Mouse (Mus musculus): Measurements from ENCODE around the gene Serpinb6b. TPM values are rescaled to one million over a fixed set of nuclear protein-coding genes. Genes with fewer than 3 reads are reported as not detected.

Gene Serpinb6b
- polyA plus RNA-seq, 1 experiment from 2014 or later: 1.8 TPM

DNA sequence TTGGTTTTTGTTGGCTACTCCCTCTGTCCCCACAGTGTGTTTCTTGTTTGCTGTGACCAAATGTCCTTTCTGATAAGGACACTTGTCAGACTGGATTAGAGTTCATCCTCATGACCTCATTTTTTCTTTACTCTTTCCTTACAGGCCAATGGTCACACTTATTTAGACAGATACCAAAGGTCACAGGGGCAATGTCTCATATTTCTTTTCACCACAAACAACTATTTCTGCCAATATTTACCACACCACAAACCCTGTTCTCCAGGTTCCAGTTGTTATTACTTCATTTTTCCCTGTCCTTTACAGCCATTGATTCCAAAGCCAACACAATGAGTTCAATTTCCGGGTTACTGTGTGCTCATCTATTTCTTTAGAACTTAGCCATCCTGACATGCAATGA is 4.6 kb downstream of the Serpinb6b start:
- no peak overlapping the region for H3K4me2 ChIP-seq (ENCODE audit: low read length)
- no peaks in the 10 kb centered on the region for H3K4me1 ChIP-seq (ENCODE audit: control insufficient read depth, insufficient read depth, low read length)
- H3K27ac ChIP-seq (ENCODE audit: low read depth, low read length): no peak overlapping the region
- H3K4me3 ChIP-seq (ENCODE audit: low read depth, low read length): no peak overlapping the region
- no peak overlapping the region for H3K9ac ChIP-seq (ENCODE audit: low read length)
- WGBS: 89% methylated on average over 1 of the region's 1 CpGs
- ATAC-seq: no peak
- H3K36me3 ChIP-seq (ENCODE audit: control insufficient read depth, insufficient read depth, low read length): no peaks in the 10 kb centered on the region
- no peak for DNase-seq (ENCODE audit: low spot score)
- H3K9me3 ChIP-seq (replicated peaks; ENCODE audit: control insufficient read depth, low read length): no peaks in the 10 kb centered on the region
- no peaks in the 10 kb centered on the region for H3K27me3 ChIP-seq (replicated peaks; ENCODE audit: control insufficient read depth, insufficient read depth, low read length)

DNA sequence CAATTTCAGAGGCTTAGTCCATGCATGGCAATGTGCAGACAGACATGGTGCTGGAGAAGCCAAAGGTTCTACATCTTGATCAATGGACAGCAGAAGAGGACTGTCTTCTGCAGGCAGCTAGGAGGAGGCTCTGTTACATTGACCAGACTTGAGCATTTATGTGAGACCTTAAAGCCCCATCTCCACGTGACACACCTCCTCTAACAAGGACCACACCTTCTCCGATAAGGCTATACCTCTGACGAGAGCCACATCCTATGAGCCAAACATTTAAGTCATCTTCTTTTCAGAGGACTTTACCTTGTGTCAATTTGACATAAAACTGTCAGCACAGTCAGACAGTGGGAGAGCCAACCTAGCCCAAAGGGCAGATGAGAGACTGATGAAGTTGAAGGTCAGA is 5.8 kb downstream of the Serpinb6b start:
- 82% methylated on average over 3 of the region's 3 CpGs for WGBS
- DNase-seq (ENCODE audit: low spot score): no peak
- no peak overlapping the region for H3K9ac ChIP-seq (ENCODE audit: low read length)
- no peaks in the 10 kb centered on the region for H3K9me3 ChIP-seq (replicated peaks; ENCODE audit: control insufficient read depth, low read length)
- H3K4me1 ChIP-seq (ENCODE audit: control insufficient read depth, insufficient read depth, low read length): no peaks in the 10 kb centered on the region
- H3K4me3 ChIP-seq (ENCODE audit: low read depth, low read length): no peak overlapping the region
- H3K27ac ChIP-seq (ENCODE audit: low read depth, low read length): no peak overlapping the region
- H3K36me3 ChIP-seq (ENCODE audit: control insufficient read depth, insufficient read depth, low read length): no peaks in the 10 kb centered on the region
- H3K4me2 ChIP-seq (ENCODE audit: low read length): no peak overlapping the region
- no peaks in the 10 kb centered on the region for H3K27me3 ChIP-seq (replicated peaks; ENCODE audit: control insufficient read depth, insufficient read depth, low read length)
- no peak for ATAC-seq

DNA sequence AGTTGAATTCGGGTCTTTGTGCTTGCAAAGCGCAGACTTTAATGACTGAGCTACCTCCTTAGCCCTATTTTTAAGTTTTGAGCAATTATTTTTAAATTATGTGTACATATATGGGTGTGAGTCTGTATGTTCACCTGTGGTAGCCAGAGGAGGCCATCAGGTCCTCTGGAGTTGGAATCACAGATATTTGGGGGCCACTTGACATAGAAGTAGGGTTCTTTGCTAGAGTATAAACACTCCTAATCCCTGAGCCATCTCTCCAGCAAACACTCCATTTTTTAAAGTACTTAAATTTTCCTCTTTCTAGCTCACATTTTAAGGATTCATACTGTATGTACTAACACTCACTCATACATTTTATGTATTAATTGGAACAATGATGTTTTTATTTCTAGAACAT is 9.3 kb downstream of the Serpinb6b start:
- DNase-seq (ENCODE audit: low spot score) (no peak), ATAC-seq (no peak)
- Histone ChIP-seq H3K9ac (ENCODE audit: low read length) (no peak overlapping the region), H3K27ac (ENCODE audit: low read depth, low read length) (no peak overlapping the region), H3K9me3 (replicated peaks; ENCODE audit: control insufficient read depth, low read length) (no peaks in the 10 kb centered on the region), H3K36me3 (ENCODE audit: control insufficient read depth, insufficient read depth, low read length) (no peaks in the 10 kb centered on the region), H3K4me2 (ENCODE audit: low read length) (no peak overlapping the region), H3K27me3 (replicated peaks; ENCODE audit: control insufficient read depth, insufficient read depth, low read length) (no peaks in the 10 kb centered on the region), H3K4me3 (ENCODE audit: low read depth, low read length) (no peak overlapping the region), H3K4me1 (ENCODE audit: control insufficient read depth, insufficient read depth, low read length) (no peaks in the 10 kb centered on the region)
- WGBS: 85% methylated on average over 2 of the region's 2 CpGs

DNA sequence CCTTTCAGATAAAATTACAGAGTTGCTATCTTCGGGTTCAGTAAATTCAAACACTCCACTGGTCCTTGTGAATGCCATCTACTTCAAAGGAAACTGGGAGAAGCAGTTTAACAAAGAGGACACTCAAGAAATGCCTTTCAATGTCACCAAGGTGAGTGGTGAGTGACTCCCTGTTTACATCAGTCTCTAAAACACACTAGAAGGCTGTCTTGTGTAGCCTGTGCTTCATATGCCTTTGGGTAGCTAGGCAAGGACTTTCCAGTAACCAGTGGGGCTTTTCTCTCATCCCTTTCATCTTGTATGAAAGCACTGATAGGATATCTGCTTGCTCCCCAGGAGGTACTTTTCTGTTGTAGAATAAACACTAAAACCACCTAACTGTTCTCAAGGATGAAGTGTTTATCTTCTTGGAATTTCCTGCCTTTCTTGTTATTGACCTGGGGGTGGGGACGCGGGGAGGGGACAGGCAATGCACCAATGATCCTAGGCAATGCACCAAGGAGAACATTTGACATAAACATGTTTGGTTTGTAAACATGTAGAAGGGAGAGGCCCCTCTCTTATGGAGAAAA is 10.0 kb downstream of the Serpinb6b start:
- DNase-seq (ENCODE audit: low spot score): no peak
- Histone ChIP-seq H3K9ac (ENCODE audit: low read length) (no peak overlapping the region), H3K27ac (ENCODE audit: low read depth, low read length) (no peak overlapping the region), H3K4me2 (ENCODE audit: low read length) (no peak overlapping the region), H3K36me3 (ENCODE audit: control insufficient read depth, insufficient read depth, low read length) (no peaks in the 10 kb centered on the region), H3K9me3 (replicated peaks; ENCODE audit: control insufficient read depth, low read length) (no peaks in the 10 kb centered on the region), H3K4me3 (ENCODE audit: low read depth, low read length) (no peak overlapping the region), H3K4me1 (ENCODE audit: control insufficient read depth, insufficient read depth, low read length) (no peaks in the 10 kb centered on the region), H3K27me3 (replicated peaks; ENCODE audit: control insufficient read depth, insufficient read depth, low read length) (no peaks in the 10 kb centered on the region)
- 76% methylated on average over 3 of the region's 3 CpGs for WGBS
- no peak for ATAC-seq

DNA sequence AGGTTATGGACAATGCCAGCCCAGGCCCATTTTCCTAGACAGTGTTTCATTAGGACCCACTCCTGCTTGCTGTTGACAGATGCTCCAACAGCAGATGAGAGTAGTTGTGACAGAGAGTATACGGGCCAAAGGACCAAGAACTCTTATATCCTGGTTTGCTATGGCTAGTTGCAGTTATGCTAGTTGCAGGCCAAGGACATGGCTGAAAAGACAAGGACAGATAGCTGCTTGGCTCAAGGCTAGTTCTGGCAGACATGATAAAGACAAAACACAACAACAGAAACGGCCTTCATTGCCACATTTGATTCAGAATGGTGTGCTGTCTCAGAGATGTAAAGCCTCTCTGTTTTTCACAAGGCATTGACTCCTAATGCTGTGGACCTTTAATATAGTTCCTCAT is 10.7 kb downstream of the Serpinb6b start:
- 82% methylated on average over 2 of the region's 2 CpGs for WGBS

DNA sequence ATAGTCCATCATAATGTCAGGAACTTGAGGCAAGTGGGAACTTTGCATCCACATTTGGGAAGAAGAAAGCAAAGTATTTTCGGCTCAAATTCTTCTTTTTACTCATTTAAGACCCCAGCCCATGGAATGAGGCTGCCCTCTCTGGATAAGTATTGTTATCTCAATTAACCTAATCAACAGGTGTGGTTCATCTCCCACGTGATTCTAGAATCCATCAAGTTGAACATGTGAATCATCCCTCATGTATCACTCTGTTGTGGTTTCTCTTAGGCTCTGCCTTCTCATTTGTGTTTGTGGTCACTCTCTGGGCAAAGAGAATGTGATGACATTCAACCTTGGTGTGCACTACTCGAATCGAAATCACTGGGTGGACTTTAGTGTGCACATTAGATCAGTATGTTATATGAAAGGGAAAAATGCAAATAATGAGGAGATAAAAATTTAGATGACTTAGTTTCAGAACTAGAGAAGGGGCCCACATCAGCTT is 17.6 kb downstream of the Serpinb6b start:
- 82% methylated on average over 4 of the region's 4 CpGs for WGBS
- H3K27ac ChIP-seq (ENCODE audit: low read depth, low read length): no peak overlapping the region
- no peak for ATAC-seq
- no peaks in the 10 kb centered on the region for H3K36me3 ChIP-seq (ENCODE audit: control insufficient read depth, insufficient read depth, low read length)
- H3K4me2 ChIP-seq (ENCODE audit: low read length): no peak overlapping the region
- H3K9me3 ChIP-seq (replicated peaks; ENCODE audit: control insufficient read depth, low read length): no peaks in the 10 kb centered on the region
- H3K4me3 ChIP-seq (ENCODE audit: low read depth, low read length): no peak overlapping the region
- DNase-seq (ENCODE audit: low spot score): no peak
- no peaks in the 10 kb centered on the region for H3K4me1 ChIP-seq (ENCODE audit: control insufficient read depth, insufficient read depth, low read length)
- H3K27me3 ChIP-seq (replicated peaks; ENCODE audit: control insufficient read depth, insufficient read depth, low read length): no peaks in the 10 kb centered on the region
- H3K9ac ChIP-seq (ENCODE audit: low read length): no peak overlapping the region

More for the DNA sequence above, 10.7 kb downstream of the Serpinb6b start:
- no peaks in the 10 kb centered on the region for H3K36me3 ChIP-seq (ENCODE audit: control insufficient read depth, insufficient read depth, low read length)
- no peak overlapping the region for H3K27ac ChIP-seq (ENCODE audit: low read depth, low read length)
- no peak overlapping the region for H3K4me2 ChIP-seq (ENCODE audit: low read length)
- no peak for DNase-seq (ENCODE audit: low spot score)
- no peaks in the 10 kb centered on the region for H3K9me3 ChIP-seq (replicated peaks; ENCODE audit: control insufficient read depth, low read length)
- H3K4me3 ChIP-seq (ENCODE audit: low read depth, low read length): no peak overlapping the region
- no peaks in the 10 kb centered on the region for H3K4me1 ChIP-seq (ENCODE audit: control insufficient read depth, insufficient read depth, low read length)
- H3K27me3 ChIP-seq (replicated peaks; ENCODE audit: control insufficient read depth, insufficient read depth, low read length): no peaks in the 10 kb centered on the region
- no peak overlapping the region for H3K9ac ChIP-seq (ENCODE audit: low read length)
- no peak for ATAC-seq

DNA sequence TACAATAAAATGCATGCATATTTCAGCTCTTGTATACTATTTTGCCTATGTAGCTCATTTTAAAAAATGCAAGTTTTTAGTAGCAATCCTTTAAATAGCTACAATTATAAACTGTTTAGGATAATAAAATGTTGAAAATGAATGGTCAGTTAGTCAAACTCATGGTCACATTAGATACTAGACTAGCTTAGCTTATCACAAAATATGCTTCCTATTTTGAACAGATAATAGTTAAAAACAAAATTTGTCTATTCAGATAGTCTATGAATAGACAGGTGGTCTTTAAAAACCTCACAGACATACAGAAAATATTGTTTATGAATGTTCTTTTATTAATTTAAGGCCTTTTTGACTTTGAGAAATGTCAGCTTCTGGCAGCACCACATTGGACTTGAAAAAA is 21.2 kb downstream of the Serpinb6b start:
- Histone ChIP-seq H3K4me2 (ENCODE audit: low read length) (no peak overlapping the region), H3K9me3 (replicated peaks; ENCODE audit: control insufficient read depth, low read length) (no peaks in the 10 kb centered on the region), H3K4me1 (ENCODE audit: control insufficient read depth, insufficient read depth, low read length) (no peaks in the 10 kb centered on the region), H3K27me3 (replicated peaks; ENCODE audit: control insufficient read depth, insufficient read depth, low read length) (no peaks in the 10 kb centered on the region), H3K9ac (ENCODE audit: low read length) (no peak overlapping the region), H3K36me3 (ENCODE audit: control insufficient read depth, insufficient read depth, low read length) (no peaks in the 10 kb centered on the region), H3K27ac (ENCODE audit: low read depth, low read length) (no peak overlapping the region), H3K4me3 (ENCODE audit: low read depth, low read length) (no peak overlapping the region)
- no peak for DNase-seq (ENCODE audit: low spot score)
- no peak for ATAC-seq

DNA sequence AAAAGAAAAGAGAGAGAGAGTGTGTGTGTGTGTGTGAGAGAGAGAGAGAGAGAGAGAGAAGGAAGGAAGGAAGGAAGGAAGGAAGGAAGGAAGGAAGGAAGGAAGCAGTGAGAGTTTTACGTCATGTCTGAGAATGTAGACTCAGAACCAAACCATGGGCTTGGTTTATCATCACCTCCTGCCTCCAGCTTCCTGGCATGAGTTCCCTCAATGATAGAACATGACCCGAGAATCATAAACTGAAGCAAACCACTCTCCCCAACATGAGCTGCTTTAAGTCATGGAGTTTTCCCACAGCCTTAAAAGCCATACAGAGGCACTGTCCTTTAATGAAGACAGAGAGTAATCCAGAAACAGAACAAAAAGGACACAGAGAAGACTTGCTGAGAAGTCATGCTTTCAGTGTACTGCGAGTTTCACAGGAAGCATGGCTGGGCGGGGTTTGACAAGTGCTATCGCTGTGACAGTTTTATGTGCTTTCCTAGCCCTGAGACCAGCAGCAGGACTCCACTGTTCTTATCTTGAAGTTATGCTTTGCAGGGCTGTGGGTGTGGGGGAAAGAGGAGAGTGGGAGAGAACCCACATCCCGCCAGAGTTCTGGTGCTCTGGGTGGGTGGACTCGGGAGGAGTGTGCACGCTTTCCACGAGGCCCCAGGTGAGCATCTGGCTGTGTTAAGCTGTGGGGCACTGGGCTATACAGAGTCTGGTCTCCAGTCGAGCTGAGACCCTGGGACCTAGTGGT is 28.3 kb downstream of the Serpinb6b start:
- H3K4me2 ChIP-seq (ENCODE audit: low read length): no peak overlapping the region
- H3K36me3 ChIP-seq (ENCODE audit: control insufficient read depth, insufficient read depth, low read length): no peaks in the 10 kb centered on the region
- H3K27me3 ChIP-seq (replicated peaks; ENCODE audit: control insufficient read depth, insufficient read depth, low read length): no peaks in the 10 kb centered on the region
- H3K9ac ChIP-seq (ENCODE audit: low read length): no peak overlapping the region
- no peaks in the 10 kb centered on the region for H3K9me3 ChIP-seq (replicated peaks; ENCODE audit: control insufficient read depth, low read length)
- no peaks in the 10 kb centered on the region for H3K4me1 ChIP-seq (ENCODE audit: control insufficient read depth, insufficient read depth, low read length)
- no peak overlapping the region for H3K4me3 ChIP-seq (ENCODE audit: low read depth, low read length)
- DNase-seq (ENCODE audit: low spot score) (no peak), ATAC-seq (no peak)
- no peak overlapping the region for H3K27ac ChIP-seq (ENCODE audit: low read depth, low read length)
- WGBS: 82% methylated on average over 10 of the region's 10 CpGs

DNA sequence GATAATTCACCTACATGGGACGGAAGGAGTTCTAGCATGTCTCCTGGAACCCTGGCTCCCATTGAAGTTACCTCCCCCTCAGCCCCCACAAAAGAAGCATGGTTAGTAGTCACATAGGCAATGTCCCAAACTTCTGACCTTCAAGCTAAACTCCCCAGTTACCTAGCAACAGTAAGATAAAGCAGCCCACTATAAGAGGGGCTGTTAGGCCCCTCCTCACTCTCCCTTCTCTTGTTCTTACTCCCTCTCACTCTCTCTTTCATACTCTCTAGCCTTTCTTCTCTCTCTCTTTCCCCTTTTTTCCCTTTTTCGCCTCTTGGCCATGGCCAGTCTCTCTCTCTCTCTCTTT is 28.9 kb downstream of the Serpinb6b start:
- no peaks in the 10 kb centered on the region for H3K4me1 ChIP-seq (ENCODE audit: control insufficient read depth, insufficient read depth, low read length)
- 82% methylated on average over 2 of the region's 2 CpGs for WGBS
- ATAC-seq (no peak), DNase-seq (ENCODE audit: low spot score) (no peak)
- H3K4me3 ChIP-seq (ENCODE audit: low read depth, low read length): no peak overlapping the region
- H3K9ac ChIP-seq (ENCODE audit: low read length): no peak overlapping the region
- H3K9me3 ChIP-seq (replicated peaks; ENCODE audit: control insufficient read depth, low read length): no peaks in the 10 kb centered on the region
- H3K27me3 ChIP-seq (replicated peaks; ENCODE audit: control insufficient read depth, insufficient read depth, low read length): no peaks in the 10 kb centered on the region
- H3K36me3 ChIP-seq (ENCODE audit: control insufficient read depth, insufficient read depth, low read length): no peaks in the 10 kb centered on the region
- no peak overlapping the region for H3K27ac ChIP-seq (ENCODE audit: low read depth, low read length)
- H3K4me2 ChIP-seq (ENCODE audit: low read length): no peak overlapping the region
